Mouse (Mus musculus) stomach, embryonic 14.5 days (tissue): ENCODE measurements around the gene Lgals1. TPM values are rescaled to one million over a fixed set of nuclear protein-coding genes. Genes with fewer than 3 reads are reported as not detected.
A peak's percentile ranks its signal among the peaks of the same experiment; 100 is the strongest.

Source experiments
- ATAC-seq: fragments of 200-750 bp; cut with Nextera tagmentation; 2 replicates; pipeline ENCODE4 v1.8.0; 2017; ENCODE audit warnings: low read depth, moderate TSS enrichment; ENCODE audit not compliant: insufficient number of reproducible peaks, insufficient read depth, low FRiP score
- H3K27ac ChIP-seq: fragments of 300-500 bp; sonication (generic); 2 replicates; pipeline ENCODE4 v1.5.1; 2014; ENCODE audit warnings: mild to moderate bottlenecking, low read length, moderate library complexity, mixed read lengths
- H3K27me3 ChIP-seq: fragments of 300-500 bp; sonication (generic); 2 replicates; pipeline ENCODE4 v1.6.1; 2014; ENCODE audit warnings: low read length, control low read depth, mixed read lengths; ENCODE audit not compliant: control insufficient read depth, insufficient read depth
- H3K36me3 ChIP-seq: fragments of 300-500 bp; sonication (generic); 2 replicates; pipeline ENCODE4 v1.6.1; 2014; ENCODE audit warnings: mild to moderate bottlenecking, control low read depth, low read length, moderate library complexity, mixed read lengths; ENCODE audit not compliant: control insufficient read depth, insufficient read depth
- H3K4me1 ChIP-seq: fragments of 300-500 bp; sonication (generic); 2 replicates; pipeline ENCODE4 v1.6.1; 2014; ENCODE audit warnings: low read length, control low read depth, mixed read lengths; ENCODE audit not compliant: control insufficient read depth, insufficient read depth
- H3K4me2 ChIP-seq: fragments of 300-500 bp; sonication (generic); replicated peaks from 2 replicates; pipeline ENCODE4 v1.6.1; 2014; ENCODE audit warnings: low read depth, low read length, control low read depth
- H3K4me3 ChIP-seq: fragments of 300-500 bp; sonication (generic); 2 replicates; pipeline ENCODE4 v1.5.1; 2014; ENCODE audit warnings: low read depth, low read length, control low read depth
- H3K9ac ChIP-seq: fragments of 300-500 bp; sonication (generic); replicated peaks from 2 replicates; pipeline ENCODE4 v1.6.1; 2014; ENCODE audit warnings: low read depth, mild to moderate bottlenecking, control low read depth, low read length, moderate library complexity, mixed read lengths
- H3K9me3 ChIP-seq: fragments of 300-500 bp; sonication (generic); 2 replicates; pipeline ENCODE4 v1.6.1; 2016; ENCODE audit warnings: low read depth, low read length, control low read depth; ENCODE audit not compliant: control insufficient read depth
- WGBS: fragments of 180-500 bp; shearing (Covaris S2); extraction: QIAGEN DNeasy Blood & Tissue Kit; methylation state at CpG from one replicate; pipeline ENCODE4 v1.1.7; 2014; 5-methylcytosine and 5-hydroxymethylcytosine counted together
- polyA plus RNA-seq: library from polyadenylated mRNA; unstranded; fragments of >200 nt; fragmentation: Nextera tagmentation; extraction: Ambion mirVana; gene quantifications from 2 replicates; pipeline ENCODE4 v1.2.1, GENCODE M21; 2014

Lgals1 gene
- polyA plus RNA-seq, 1 experiment from 2014 or later = 1,697 TPM

DNA sequence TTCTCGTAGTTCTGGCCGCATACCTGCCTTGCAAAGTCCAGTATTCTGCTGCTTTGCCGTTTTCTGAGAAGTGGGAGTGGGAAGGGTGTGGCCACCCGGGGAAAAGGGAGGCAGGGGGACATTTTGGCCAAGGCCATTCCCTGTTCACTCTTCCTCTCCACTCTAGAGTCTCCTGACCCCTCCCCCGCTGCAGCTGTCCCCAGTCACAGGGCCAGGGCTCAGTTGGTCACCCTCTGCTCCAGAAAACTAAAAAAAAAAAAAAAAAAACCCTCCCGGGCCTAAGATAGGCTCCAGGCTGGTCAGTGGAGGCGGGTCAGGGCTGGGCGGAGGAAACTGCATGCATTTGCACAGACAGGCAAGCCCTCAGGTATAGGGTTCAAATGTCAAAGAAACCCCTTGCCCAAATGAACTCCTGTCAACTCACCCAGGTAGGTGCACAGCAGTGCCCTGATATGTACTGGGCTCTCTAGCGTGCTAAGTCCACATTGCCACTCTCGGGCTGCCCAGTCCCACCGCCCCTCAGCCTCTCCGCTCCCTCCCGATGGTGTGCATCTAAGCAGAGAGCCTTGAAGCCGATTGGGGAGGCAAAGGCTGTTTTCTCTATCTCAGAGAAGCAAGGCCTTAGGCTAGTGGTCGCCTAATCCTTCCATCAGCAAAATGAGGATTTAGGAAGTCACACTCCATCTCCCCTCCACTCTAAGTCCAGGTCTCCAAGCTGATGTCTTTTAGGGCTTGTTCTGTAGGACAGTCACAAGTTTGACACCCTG, 679 bp downstream of the Lgals1 start:
- Histone ChIP-seq H3K27me3 (no peaks in the 10 kb centered on the region), H3K4me3 (peak overlapping the region; percentile 54), H3K27ac (peak overlapping the region; percentile 92), H3K4me1 (peaks cover 19% of the 10 kb centered on the region), H3K9me3 (no peaks in the 10 kb centered on the region), H3K4me2 (peak overlapping the region; percentile 79), H3K36me3 (peaks cover 13% of the 10 kb centered on the region), H3K9ac (peak overlapping the region; percentile 52)
- WGBS = 14% methylated on average over 15 of the region's 15 CpGs
- no peak for ATAC-seq

DNA sequence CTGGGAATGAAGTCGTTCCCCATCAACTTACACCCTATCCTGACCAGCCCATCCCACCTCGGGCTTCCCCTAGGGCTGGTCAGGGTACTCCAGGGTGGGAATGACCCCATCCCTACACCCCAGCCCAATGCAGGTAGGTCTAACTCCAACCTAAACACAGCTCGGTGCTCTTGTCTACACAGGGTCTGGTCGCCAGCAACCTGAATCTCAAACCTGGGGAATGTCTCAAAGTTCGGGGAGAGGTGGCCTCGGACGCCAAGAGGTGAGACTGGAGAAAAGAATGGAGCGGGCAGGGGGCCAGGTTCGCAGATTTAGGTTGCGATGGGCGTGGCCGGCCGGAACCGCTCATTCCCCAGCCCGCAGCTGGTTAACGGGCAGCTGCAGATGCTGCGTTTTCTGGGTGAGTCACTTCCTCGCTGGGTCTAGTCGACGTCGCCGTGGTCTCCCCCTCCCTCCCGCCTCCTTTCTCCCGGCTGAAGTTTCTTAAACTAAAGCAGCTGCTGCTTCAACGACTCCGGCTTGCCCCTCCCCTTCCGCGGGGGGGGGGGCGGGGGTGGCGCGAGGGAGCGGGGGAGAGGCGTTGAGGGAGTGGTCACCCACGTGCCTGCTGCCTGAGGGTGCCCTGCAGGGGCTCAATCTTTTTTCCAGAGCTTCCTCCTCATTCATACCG, 1.4 kb downstream of the Lgals1 start:
- no peaks in the 10 kb centered on the region for H3K9me3 ChIP-seq
- H3K4me2 ChIP-seq = peak overlapping the region; percentile 79
- peaks cover 13% of the 10 kb centered on the region for H3K36me3 ChIP-seq
- no peaks in the 10 kb centered on the region for H3K27me3 ChIP-seq
- under 1% methylated on average over 34 of the region's 35 CpGs for WGBS
- H3K4me3 ChIP-seq = peak overlapping the region; percentile 54
- peaks cover 19% of the 10 kb centered on the region for H3K4me1 ChIP-seq
- peak overlapping the region; percentile 52 for H3K9ac ChIP-seq
- peak overlapping the region; percentile 92 for H3K27ac ChIP-seq
- ATAC-seq = peak; percentile 54

DNA sequence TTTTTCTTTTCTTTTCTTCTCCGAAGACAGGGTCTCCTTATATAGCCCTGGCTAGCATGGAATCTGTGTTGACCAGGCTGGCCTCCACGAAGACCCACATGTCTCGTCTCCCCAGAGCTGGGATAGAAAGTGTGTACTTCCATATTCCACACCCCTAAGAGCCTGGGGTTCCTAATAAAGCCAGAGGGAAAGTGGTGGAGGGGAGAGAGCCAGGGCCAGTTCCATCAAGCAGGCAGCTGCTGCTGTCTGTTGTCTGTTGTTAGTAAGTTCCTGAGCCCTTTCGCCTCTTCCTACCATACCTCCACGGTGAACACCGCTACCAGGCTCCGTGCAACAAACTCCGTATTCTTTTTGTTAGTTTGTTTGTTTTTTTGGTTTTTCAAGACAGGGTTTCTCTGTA, 2.0 kb downstream of the Lgals1 start:
- H3K36me3 ChIP-seq = peaks cover 13% of the 10 kb centered on the region
- peak overlapping the region; percentile 92 for H3K27ac ChIP-seq
- no peak overlapping the region for H3K9ac ChIP-seq
- ATAC-seq = no peak
- 44% methylated on average over 8 of the region's 8 CpGs for WGBS
- H3K27me3 ChIP-seq = no peaks in the 10 kb centered on the region
- peak overlapping the region; percentile 54 for H3K4me3 ChIP-seq
- no peaks in the 10 kb centered on the region for H3K9me3 ChIP-seq
- peak overlapping the region; percentile 79 for H3K4me2 ChIP-seq
- peaks cover 19% of the 10 kb centered on the region for H3K4me1 ChIP-seq

DNA sequence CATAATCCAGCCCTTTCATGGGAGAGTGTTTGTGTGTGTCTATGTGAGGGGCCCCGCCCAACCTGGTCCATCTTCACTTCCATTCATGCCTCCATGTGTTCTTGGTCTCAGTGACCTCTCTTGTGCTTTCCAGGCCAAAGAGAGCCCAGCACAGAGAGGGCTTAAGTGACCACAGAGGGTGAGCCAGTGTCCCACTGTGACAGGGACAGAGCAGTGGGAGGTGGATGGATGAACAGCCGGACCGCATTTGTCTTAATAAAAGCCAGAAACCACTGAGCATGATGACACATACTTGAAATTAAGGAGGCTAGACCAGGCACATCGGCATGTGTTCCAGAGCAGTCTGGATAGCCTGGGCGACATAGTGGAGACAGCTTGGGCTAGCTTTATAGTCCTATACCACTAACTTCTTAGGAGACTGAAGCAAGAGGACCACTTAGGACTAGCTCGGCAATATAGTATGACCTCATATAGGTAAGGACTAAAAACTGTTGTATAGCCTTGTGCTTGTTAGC, 3.7 kb downstream of the Lgals1 start:
- Histone ChIP-seq H3K9ac (no peak overlapping the region), H3K27me3 (no peaks in the 10 kb centered on the region), H3K4me2 (no peak overlapping the region), H3K27ac (no peak overlapping the region), H3K36me3 (peaks cover 13% of the 10 kb centered on the region), H3K4me1 (peaks cover 20% of the 10 kb centered on the region), H3K4me3 (no peak overlapping the region), H3K9me3 (no peaks in the 10 kb centered on the region)
- 93% methylated on average over 6 of the region's 6 CpGs for WGBS
- ATAC-seq = no peak

DNA sequence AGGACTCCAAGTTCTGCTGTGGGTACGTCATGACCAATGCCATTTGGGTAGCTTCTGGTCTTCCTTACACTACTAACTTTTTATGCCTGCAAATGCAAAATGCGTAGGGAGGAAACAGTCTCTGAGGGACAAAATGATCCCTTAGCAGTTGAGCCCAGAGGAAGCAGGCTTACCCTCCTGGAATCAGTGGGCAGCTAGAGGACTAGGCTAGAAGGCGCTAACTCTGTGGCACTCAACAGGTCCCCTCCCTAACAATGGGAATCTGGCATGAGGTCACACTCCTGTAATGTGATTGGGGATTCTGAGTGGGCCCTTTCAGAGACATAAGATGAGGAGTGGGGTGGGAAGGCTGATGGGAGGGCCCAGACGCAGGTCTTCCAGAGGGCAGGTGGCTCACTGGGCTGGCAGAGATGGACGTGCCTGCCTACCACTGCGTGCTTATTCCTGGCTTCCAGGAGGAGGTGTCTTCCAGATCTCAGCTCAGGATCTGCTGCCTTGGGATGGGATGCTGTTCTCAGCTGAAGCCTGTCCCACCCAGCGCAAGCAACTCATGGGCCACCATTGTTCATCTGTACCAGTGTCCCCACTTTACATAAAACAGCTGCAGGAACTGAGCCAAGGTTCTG, 4.4 kb downstream of the Lgals1 start:
- no peaks in the 10 kb centered on the region for H3K9me3 ChIP-seq
- H3K27me3 ChIP-seq = no peaks in the 10 kb centered on the region
- H3K4me2 ChIP-seq = no peak overlapping the region
- 82% methylated on average over 7 of the region's 7 CpGs for WGBS
- peaks cover 17% of the 10 kb centered on the region for H3K4me1 ChIP-seq
- peak overlapping the region; percentile 6; the same call in 1 of the 2 replicates for H3K27ac ChIP-seq
- peaks cover 13% of the 10 kb centered on the region for H3K36me3 ChIP-seq
- H3K9ac ChIP-seq = no peak overlapping the region
- ATAC-seq = no peak
- no peak overlapping the region for H3K4me3 ChIP-seq

DNA sequence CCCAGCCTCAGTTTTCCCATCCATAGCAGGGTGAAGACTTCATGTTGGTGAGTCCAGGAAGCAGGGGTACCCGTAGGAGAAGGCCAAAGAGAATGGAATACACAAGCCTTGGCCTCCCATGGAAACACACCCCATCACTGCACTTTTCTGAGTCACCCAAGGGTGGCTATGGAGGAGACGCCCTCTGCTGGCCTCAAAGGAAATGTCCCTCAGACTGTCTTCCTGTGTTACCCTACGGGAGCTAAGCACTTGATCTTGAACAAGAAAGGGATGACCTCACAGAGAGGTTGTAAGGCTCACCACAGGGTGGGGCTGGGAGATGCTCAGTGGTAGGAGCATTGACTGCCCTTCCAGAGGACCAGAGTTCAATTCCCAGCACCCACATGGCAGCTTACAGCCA, 5.1 kb downstream of the Lgals1 start:
- ATAC-seq = no peak
- H3K4me1 ChIP-seq = peaks cover 16% of the 10 kb centered on the region
- H3K9me3 ChIP-seq = no peaks in the 10 kb centered on the region
- no peak overlapping the region for H3K27ac ChIP-seq
- no peak overlapping the region for H3K4me3 ChIP-seq
- H3K36me3 ChIP-seq = peaks cover 13% of the 10 kb centered on the region
- no peak overlapping the region for H3K9ac ChIP-seq
- 25% methylated on average over 3 of the region's 3 CpGs for WGBS
- H3K4me2 ChIP-seq = no peak overlapping the region
- no peaks in the 10 kb centered on the region for H3K27me3 ChIP-seq

DNA sequence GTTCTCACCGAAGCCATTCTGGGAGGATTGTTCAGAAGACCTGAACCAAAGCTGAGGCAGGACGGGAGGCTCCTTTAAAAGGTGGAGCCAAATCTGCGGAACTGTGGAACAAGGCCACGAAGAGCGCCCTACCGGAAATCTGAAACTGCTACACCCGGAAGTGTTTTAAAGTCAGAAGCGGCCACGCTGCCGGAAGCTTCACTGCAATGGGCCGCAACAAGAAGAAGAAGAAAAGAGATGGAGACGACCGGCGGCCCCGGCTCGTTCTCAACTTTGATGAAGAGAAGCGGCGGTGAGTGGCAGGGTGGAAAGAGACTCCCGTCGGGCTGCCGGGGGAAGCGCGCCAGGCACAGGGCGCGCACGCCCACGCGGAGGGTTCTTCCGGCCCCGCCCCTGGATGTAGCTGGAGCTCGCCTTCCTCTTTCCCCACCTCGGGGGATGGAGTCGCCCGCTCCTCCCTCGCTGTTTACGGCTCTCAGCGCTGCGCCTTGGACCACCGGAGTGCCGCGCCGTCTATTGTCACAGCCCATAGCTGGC, 8.3 kb downstream of the Lgals1 start, which contains the start of gene Nol12:
Nol12 (plus strand) TSS at position 150 of the 537 bp plus-strand sequence.
- Histone ChIP-seq H3K4me3 (peak within 1 kb of the TSS; percentile 70), H3K9me3 (no peaks in the 10 kb centered on the region), H3K4me1 (peaks cover 10% of the 10 kb centered on the region), H3K27me3 (no peaks in the 10 kb centered on the region), H3K27ac (peak within 1 kb of the TSS; percentile 79; the same call in 1 of the 2 replicates), H3K36me3 (peaks cover 26% of the 10 kb centered on the region), H3K4me2 (peak within 1 kb of the TSS; percentile 80), H3K9ac (peak within 1 kb of the TSS; percentile 61)
- peak; percentile 74 for ATAC-seq
- under 1% methylated on average over 42 of the region's 42 CpGs for WGBS

DNA sequence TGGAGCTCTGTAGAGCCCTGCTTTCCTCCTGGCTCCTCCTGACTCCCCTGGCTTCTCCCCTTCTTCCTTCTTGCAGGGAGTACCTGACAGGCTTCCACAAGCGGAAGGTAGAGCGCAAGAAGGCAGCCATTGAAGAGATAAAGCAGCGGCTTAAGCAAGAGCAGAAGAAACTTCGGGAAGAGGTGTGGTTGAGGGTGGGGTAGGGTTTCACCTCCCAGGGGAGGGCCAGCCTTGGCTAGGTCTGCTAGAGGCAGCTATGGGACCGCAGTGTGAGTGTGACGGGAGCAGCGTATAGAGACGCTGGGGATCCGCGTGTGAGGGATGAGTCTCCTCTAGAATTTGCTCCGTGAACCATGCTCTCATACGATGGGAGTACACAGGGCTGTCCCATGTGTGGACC, 9.9 kb downstream of the Lgals1 start:
- Histone ChIP-seq H3K9me3 (no peaks in the 10 kb centered on the region), H3K9ac (no peak overlapping the region), H3K4me2 (no peak overlapping the region), H3K4me1 (peaks cover 10% of the 10 kb centered on the region), H3K4me3 (no peak overlapping the region), H3K27ac (no peak overlapping the region), H3K36me3 (peaks cover 37% of the 10 kb centered on the region), H3K27me3 (no peaks in the 10 kb centered on the region)
- 88% methylated on average over 12 of the region's 12 CpGs for WGBS
- no peak for ATAC-seq
